Mouse (Mus musculus) bone marrow macrophage, adult 2 months (primary cell): Measurements from ENCODE around the gene Gm853. TPM values are rescaled to one million over a fixed set of nuclear protein-coding genes. Genes with fewer than 3 reads are reported as not detected.
A peak's percentile ranks its signal among the peaks of the same experiment; 100 is the strongest.

Source experiments
- H3K27ac ChIP-seq: 2 replicates; pipeline ENCODE4 v1.5.1; 2012; ENCODE audit warnings: low read depth, low read length; ENCODE audit not compliant: insufficient read depth
- H3K4me1 ChIP-seq: 2 replicates; pipeline ENCODE4 v1.6.1; 2012; ENCODE audit warnings: low read length; ENCODE audit not compliant: control insufficient read depth, insufficient read depth
- H3K4me3 ChIP-seq: 2 replicates; pipeline ENCODE4 v1.5.1; 2012; ENCODE audit warnings: mild to moderate bottlenecking, low read length, moderate library complexity; ENCODE audit not compliant: insufficient read depth
- CTCF ChIP-seq: IDR thresholded peaks from 2 replicates; pipeline ENCODE4 v1.5.1; 2012; ENCODE audit warnings: low read depth, mild to moderate bottlenecking, low read length, moderate library complexity
- POLR2A ChIP-seq: IDR thresholded peaks from 2 replicates; pipeline ENCODE4 v1.6.1; 2012; ENCODE audit warnings: mild to moderate bottlenecking, low read depth, low read length, borderline replicate concordance
- polyA plus RNA-seq: library from polyadenylated mRNA; stranded (reverse); fragments of >200 nt; gene quantifications from 2 replicates; pipeline ENCODE4 v1.2.4, GENCODE M21; 2012; ENCODE audit not compliant: missing spikeins, insufficient read depth, insufficient read length

Gm853 gene
- polyA plus RNA-seq, 1 experiment = not detected

GRCm38 (mm10) chr4:130169411-130169971 lies 52.7 kb downstream of the Gm853 start:
- H3K4me3 ChIP-seq = no peak overlapping the region
- TF ChIP-seq CTCF = no peak
- TF ChIP-seq POLR2A = no peak
- H3K27ac ChIP-seq = no peak overlapping the region
- H3K4me1 ChIP-seq = peaks cover 11% of the 10 kb centered on the region

GRCm38 (mm10) chr4:130168280-130169183 lies 53.7 kb downstream of the Gm853 start:
- H3K4me3 ChIP-seq = peak overlapping the region; percentile 31
- H3K4me1 ChIP-seq = peaks cover 11% of the 10 kb centered on the region
- TF ChIP-seq CTCF (no peak), POLR2A (no peak)
- H3K27ac ChIP-seq = no peak overlapping the region

GRCm38 (mm10) chr4:130167814-130168213 lies 54.4 kb downstream of the Gm853 start:
- no peak overlapping the region for H3K27ac ChIP-seq
- TF ChIP-seq POLR2A (no peak), CTCF (no peak)
- H3K4me3 ChIP-seq = peak overlapping the region; percentile 31
- peaks cover 11% of the 10 kb centered on the region for H3K4me1 ChIP-seq

GRCm38 (mm10) chr4:130167321-130167720 lies 54.9 kb downstream of the Gm853 start:
- no peak overlapping the region for H3K27ac ChIP-seq
- TF ChIP-seq POLR2A = no peak
- no peak for TF ChIP-seq CTCF
- peaks cover 11% of the 10 kb centered on the region for H3K4me1 ChIP-seq
- no peak overlapping the region for H3K4me3 ChIP-seq

GRCm38 (mm10) chr4:130166592-130166991 lies 55.6 kb downstream of the Gm853 start:
- Histone ChIP-seq H3K4me3 (no peak overlapping the region), H3K27ac (no peak overlapping the region), H3K4me1 (peaks cover 11% of the 10 kb centered on the region)
- no peak for TF ChIP-seq POLR2A
- TF ChIP-seq CTCF = no peak

- Histone ChIP-seq H3K4me3 (no peak overlapping the region), H3K27ac (no peak overlapping the region), H3K4me1 (peaks cover 11% of the 10 kb centered on the region)
- TF ChIP-seq CTCF (no peak), POLR2A (no peak)
Observed at GRCm38 (mm10) chr4:130166061-130166460, 56.1 kb downstream of the Gm853 start.

- Histone ChIP-seq H3K27ac (no peak overlapping the region), H3K4me3 (no peak overlapping the region), H3K4me1 (peaks cover 11% of the 10 kb centered on the region)
- TF ChIP-seq CTCF (no peak), POLR2A (no peak)
Observed at GRCm38 (mm10) chr4:130164121-130164520, 58.1 kb downstream of the Gm853 start.

GRCm38 (mm10) chr4:130163391-130163861 lies 58.8 kb downstream of the Gm853 start:
- Histone ChIP-seq H3K27ac (no peak overlapping the region), H3K4me3 (no peak overlapping the region), H3K4me1 (peaks cover 7% of the 10 kb centered on the region)
- TF ChIP-seq CTCF = no peak
- TF ChIP-seq POLR2A = no peak

GRCm38 (mm10) chr4:130161349-130161748 lies 60.9 kb downstream of the Gm853 start:
- no peak for TF ChIP-seq POLR2A
- TF ChIP-seq CTCF = no peak
- H3K4me3 ChIP-seq = no peak overlapping the region
- H3K4me1 ChIP-seq = peaks cover 4% of the 10 kb centered on the region
- H3K27ac ChIP-seq = no peak overlapping the region

Other genes starting within 250 kb of the Gm853 start
- gene Adgrb2, start 237.5 kb downstream of the Gm853 start, polyA plus RNA-seq = not detected in 2 replicates
- gene Col16a1, start 174.6 kb downstream of the Gm853 start, polyA plus RNA-seq = 0.48 and 1.1 TPM in 2 replicates
- gene Pef1, start 119.8 kb downstream of the Gm853 start, polyA plus RNA-seq = 41.4 and 44.1 TPM in 2 replicates
- gene Hcrtr1, start 83.0 kb downstream of the Gm853 start, polyA plus RNA-seq = not detected in 2 replicates
- gene Tinagl1, start 47.3 kb downstream of the Gm853 start, polyA plus RNA-seq = 0.58 and 0.92 TPM in 2 replicates
- gene Serinc2, start 56.8 kb upstream of the Gm853 start, polyA plus RNA-seq = 1.0 and 1.3 TPM in 2 replicates
- 3.0 and 3.9 TPM in 2 replicates for gene Fabp3, start 86.2 kb upstream of the Gm853 start, polyA plus RNA-seq
- gene Gm10570, start 86.3 kb upstream of the Gm853 start, polyA plus RNA-seq = not detected in 2 replicates
- 40.5 and 42.9 TPM in 2 replicates for gene Zcchc17, start 137.5 kb upstream of the Gm853 start, polyA plus RNA-seq
- gene Snrnp40, start 137.7 kb upstream of the Gm853 start, polyA plus RNA-seq = 24.3 and 26.6 TPM in 2 replicates